Mouse (Mus musculus) liver, embryonic 11.5 days (tissue): ENCODE data around the gene Pcnt. TPM values are rescaled to one million over a fixed set of nuclear protein-coding genes. Genes with fewer than 3 reads are reported as not detected.
A peak's percentile ranks its signal among the peaks of the same experiment; 100 is the strongest.

ENCODE experiments used
- ATAC-seq: fragments of 200-750 bp; cut with Nextera tagmentation; replicated peaks from 2 replicates; pipeline ENCODE4 v1.8.0; 2017; ENCODE audit warnings: moderate number of reproducible peaks, mild to moderate bottlenecking, moderate TSS enrichment, moderate library complexity; ENCODE audit not compliant: low FRiP score
- DNase-seq: peaks from one replicate; pipeline ENCODE4 v3.0.0-alpha.2; 2017; ENCODE audit warnings: low spot score
- H3K27ac ChIP-seq: fragments of 300-500 bp; sonication (generic); 2 replicates; pipeline ENCODE4 v1.5.1; 2014; ENCODE audit warnings: mild to moderate bottlenecking, low read depth, low read length, control low read depth
- H3K27me3 ChIP-seq: fragments of 300-500 bp; sonication (generic); replicated peaks from 2 replicates; pipeline ENCODE4 v1.6.1; 2014; ENCODE audit warnings: low read length, mixed read lengths; ENCODE audit not compliant: control insufficient read depth, insufficient read depth
- H3K36me3 ChIP-seq: fragments of 300-500 bp; sonication (generic); 2 replicates; pipeline ENCODE4 v1.6.1; 2014; ENCODE audit warnings: mild to moderate bottlenecking, low read length, moderate library complexity, mixed read lengths; ENCODE audit not compliant: control insufficient read depth, insufficient read depth
- H3K4me1 ChIP-seq: fragments of 300-500 bp; sonication (generic); replicated peaks from 2 replicates; pipeline ENCODE4 v1.6.1; 2014; ENCODE audit warnings: low read length, mixed read lengths; ENCODE audit not compliant: control insufficient read depth, insufficient read depth
- H3K4me2 ChIP-seq: fragments of 300-500 bp; sonication (generic); 2 replicates; pipeline ENCODE4 v1.6.1; 2014; ENCODE audit warnings: mild to moderate bottlenecking, control low read depth, moderate library complexity
- H3K4me3 ChIP-seq: fragments of 300-500 bp; sonication (generic); 2 replicates; pipeline ENCODE4 v1.5.1; 2014; ENCODE audit warnings: low read depth, low read length, control low read depth
- H3K9ac ChIP-seq: fragments of 300-500 bp; sonication (generic); 2 replicates; pipeline ENCODE4 v1.6.1; 2014; ENCODE audit warnings: low read depth, low read length, control low read depth
- H3K9me3 ChIP-seq: fragments of 300-500 bp; sonication (generic); 2 replicates; pipeline ENCODE4 v1.6.1; 2016; ENCODE audit warnings: low read length, inconsistent platforms, mixed read lengths; ENCODE audit not compliant: control insufficient read depth
- WGBS: fragments of 180-500 bp; shearing (Covaris S2); extraction: QIAGEN DNeasy Blood & Tissue Kit; methylation state at CpG from one replicate; pipeline ENCODE4 v1.1.7; 2014; 5-methylcytosine and 5-hydroxymethylcytosine counted together
- polyA plus RNA-seq: library from polyadenylated mRNA; unstranded; fragments of >200 nt; fragmentation: Nextera tagmentation; extraction: Ambion mirVana; gene quantifications from 2 replicates; pipeline ENCODE4 v1.2.1, GENCODE M21; 2014

The Pcnt gene
- polyA plus RNA-seq, 1 experiment from 2014 or later = 27.6 TPM

DNA sequence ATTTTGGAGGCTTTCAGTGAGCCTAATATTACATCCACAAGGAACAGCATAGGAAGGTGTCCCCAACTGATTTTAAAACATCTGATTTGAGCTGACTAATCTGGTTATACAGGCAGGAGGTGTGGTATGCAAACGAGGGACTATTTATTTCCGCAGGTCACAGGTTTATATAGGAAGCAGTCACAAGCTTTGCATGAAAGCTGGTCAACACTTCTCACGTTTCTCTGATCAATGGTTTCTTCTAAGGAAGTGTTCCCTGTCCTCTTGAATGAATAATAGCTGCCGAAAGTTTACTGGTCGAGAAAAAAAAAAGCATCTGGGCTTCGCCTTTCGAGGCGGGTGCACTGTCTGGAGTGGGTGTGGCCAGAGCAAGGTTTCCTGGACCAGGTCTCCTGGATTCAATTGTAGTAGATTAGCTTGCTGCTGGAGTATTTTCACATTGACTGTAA, 96.5 kb downstream of the Pcnt start:
- Histone ChIP-seq H3K9ac (no peak overlapping the region), H3K4me1 (0 out of 2 replicates have a peak, but pooled peaks cover 6% of the 10 kb centered on the region), H3K27me3 (no peaks in the 10 kb centered on the region), H3K4me3 (peak overlapping the region; percentile 87), H3K27ac (no peak overlapping the region), H3K4me2 (peak overlapping the region; percentile 85), H3K9me3 (no peaks in the 10 kb centered on the region), H3K36me3 (peaks cover 9% of the 10 kb centered on the region)
- DNase-seq = no peak
- ATAC-seq = no peak
- 13% methylated on average over 8 of the region's 8 CpGs for WGBS

- Histone ChIP-seq H3K27ac (no peak overlapping the region), H3K9me3 (no peaks in the 10 kb centered on the region), H3K36me3 (peaks cover 3% of the 10 kb centered on the region), H3K4me2 (peak overlapping the region; percentile 85), H3K27me3 (no peaks in the 10 kb centered on the region), H3K4me1 (0 out of 2 replicates have a peak, but pooled peaks cover 6% of the 10 kb centered on the region), H3K4me3 (peak overlapping the region; percentile 87), H3K9ac (peak overlapping the region; percentile 82)
- DNase-seq (no peak), ATAC-seq (no peak)
- 4% methylated on average over 12 of the region's 12 CpGs for WGBS
Measured at GRCm38 (mm10) chr10:76345540-76345902, 97.1 kb downstream of the Pcnt start.

- Histone ChIP-seq H3K9me3 (no peaks in the 10 kb centered on the region), H3K9ac (peak within 1 kb of the TSS; percentile 82)
- under 1% methylated on average over 83 of the region's 94 CpGs for WGBS
Measured at GRCm38 (mm10) chr10:76344711-76345539, 97.7 kb downstream of the Pcnt start, which contains the start of gene Dip2a. Dip2a (minus strand) TSS chr10:76345291.

DNA sequence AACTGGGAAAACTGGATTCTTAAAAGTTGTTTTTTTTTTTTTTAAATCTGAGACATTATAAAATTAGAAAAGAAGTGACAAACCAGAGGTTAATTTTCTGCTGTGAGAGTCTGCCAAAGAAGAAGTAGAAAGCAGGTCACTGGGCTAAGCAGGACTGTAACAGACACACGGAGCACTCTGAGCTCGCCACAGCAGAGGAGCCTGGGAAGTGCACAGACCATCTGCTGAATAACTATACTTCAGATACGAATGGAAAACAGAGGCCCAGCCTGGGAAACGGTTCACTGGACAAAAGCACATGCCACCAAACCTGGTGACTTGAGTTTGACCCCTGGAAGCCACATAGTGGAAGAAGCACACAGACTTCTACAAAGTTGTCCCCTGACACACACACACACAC, 108.2 kb downstream of the Pcnt start:
- Histone ChIP-seq H3K27ac (no peak overlapping the region), H3K9ac (no peak overlapping the region), H3K9me3 (no peaks in the 10 kb centered on the region), H3K36me3 (no peaks in the 10 kb centered on the region), H3K4me2 (no peak overlapping the region), H3K4me1 (peaks cover 6% of the 10 kb centered on the region), H3K4me3 (no peak overlapping the region), H3K27me3 (no peaks in the 10 kb centered on the region)
- 65% methylated on average over 4 of the region's 4 CpGs for WGBS
- no peak for DNase-seq
- no peak for ATAC-seq

More at GRCm38 (mm10) chr10:76344711-76345539, 97.7 kb downstream of the Pcnt start, which contains the start of gene Dip2a:
- ATAC-seq (peak; percentile 90), DNase-seq (peak; percentile 92)
- H3K27me3 ChIP-seq = no peaks in the 10 kb centered on the region
- no peaks in the 10 kb centered on the region for H3K36me3 ChIP-seq
- 0 out of 2 replicates have a peak within 1 kb of the TSS, but pooled peaks have one; percentile 47 for H3K27ac ChIP-seq
- 0 out of 2 replicates have a peak, but pooled peaks cover 6% of the 10 kb centered on the region for H3K4me1 ChIP-seq
- H3K4me2 ChIP-seq = peak within 1 kb of the TSS; percentile 85
- peak within 1 kb of the TSS; percentile 87 for H3K4me3 ChIP-seq

- 72% methylated on average over 2 of the region's 2 CpGs for WGBS
- DNase-seq = no peak
- no peak for ATAC-seq
- no peaks in the 10 kb centered on the region for H3K36me3 ChIP-seq
- no peak overlapping the region for H3K4me2 ChIP-seq
- no peak overlapping the region for H3K4me3 ChIP-seq
- no peaks in the 10 kb centered on the region for H3K27me3 ChIP-seq
- no peaks in the 10 kb centered on the region for H3K9me3 ChIP-seq
- H3K9ac ChIP-seq = no peak overlapping the region
- no peak overlapping the region for H3K27ac ChIP-seq
- H3K4me1 ChIP-seq = peaks cover 17% of the 10 kb centered on the region
Measured at GRCm38 (mm10) chr10:76332040-76332439, 110.5 kb downstream of the Pcnt start.

DNA sequence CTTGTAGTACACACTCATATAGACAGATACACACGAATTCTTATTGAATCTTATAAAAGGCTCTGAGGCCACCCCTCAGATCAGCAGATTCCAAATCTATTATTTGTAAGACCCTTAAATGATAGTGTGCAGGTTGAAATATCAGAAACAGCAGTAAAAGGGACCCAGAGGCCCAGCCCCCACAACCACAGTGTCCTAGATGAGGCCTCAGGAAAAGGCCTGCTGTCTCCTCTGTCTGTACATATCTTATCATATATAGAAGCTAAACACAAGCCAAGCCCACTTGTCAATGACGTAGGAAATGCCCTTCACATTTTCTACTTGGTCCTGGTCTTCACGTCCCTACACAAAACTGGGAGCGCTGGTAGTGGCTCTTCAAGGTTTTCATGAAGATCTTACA, 113.5 kb downstream of the Pcnt start:
- DNase-seq (no peak), ATAC-seq (peak; percentile 81)
- H3K36me3 ChIP-seq = no peaks in the 10 kb centered on the region
- no peak overlapping the region for H3K9ac ChIP-seq
- no peak overlapping the region for H3K4me2 ChIP-seq
- H3K4me1 ChIP-seq = peaks cover 17% of the 10 kb centered on the region
- H3K27ac ChIP-seq = no peak overlapping the region
- WGBS = 42% methylated on average over 4 of the region's 4 CpGs
- no peak overlapping the region for H3K4me3 ChIP-seq
- no peaks in the 10 kb centered on the region for H3K27me3 ChIP-seq
- no peaks in the 10 kb centered on the region for H3K9me3 ChIP-seq

DNA sequence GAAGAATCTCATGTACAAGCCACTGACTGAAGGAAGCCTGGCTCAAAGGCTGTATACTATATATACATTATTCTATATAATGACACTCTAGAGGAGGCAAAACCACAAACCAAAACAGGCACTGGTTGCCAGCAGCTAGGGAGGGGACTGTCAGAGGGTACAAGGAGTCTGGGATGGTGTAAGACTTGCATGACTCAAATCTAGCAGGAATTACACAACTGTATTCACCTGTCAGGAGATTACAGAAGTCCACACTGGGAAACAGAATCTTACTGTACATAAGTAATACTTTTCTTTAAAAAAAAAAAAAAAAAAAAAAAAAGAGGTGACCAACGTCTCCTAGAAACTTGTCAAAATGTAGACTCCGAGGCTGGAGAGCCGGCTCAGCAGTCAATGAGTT, 114.0 kb downstream of the Pcnt start:
- no peak overlapping the region for H3K27ac ChIP-seq
- WGBS = 54% methylated on average over 3 of the region's 3 CpGs
- DNase-seq (no peak), ATAC-seq (no peak)
- no peaks in the 10 kb centered on the region for H3K27me3 ChIP-seq
- H3K4me2 ChIP-seq = no peak overlapping the region
- no peaks in the 10 kb centered on the region for H3K36me3 ChIP-seq
- no peak overlapping the region for H3K4me3 ChIP-seq
- no peaks in the 10 kb centered on the region for H3K9me3 ChIP-seq
- H3K9ac ChIP-seq = no peak overlapping the region
- peaks cover 17% of the 10 kb centered on the region for H3K4me1 ChIP-seq

- H3K4me1 ChIP-seq = peaks cover 17% of the 10 kb centered on the region
- H3K27me3 ChIP-seq = no peaks in the 10 kb centered on the region
- DNase-seq = no peak
- 70% methylated on average over 6 of the region's 6 CpGs for WGBS
- 0 out of 2 replicates have a peak, but pooled peaks have one; percentile 23 for ATAC-seq
- no peak overlapping the region for H3K4me3 ChIP-seq
- no peaks in the 10 kb centered on the region for H3K36me3 ChIP-seq
- H3K9me3 ChIP-seq = no peaks in the 10 kb centered on the region
- no peak overlapping the region for H3K27ac ChIP-seq
- no peak overlapping the region for H3K4me2 ChIP-seq
- no peak overlapping the region for H3K9ac ChIP-seq
Measured at GRCm38 (mm10) chr10:76326304-76327006, 116.1 kb downstream of the Pcnt start.
